Comparison of ENCODE assay signal across 21 mouse cellular contexts in genomic region chr4:134181825-134182224, GRCm38 (mm10). TPM values are rescaled to one million over a fixed set of nuclear protein-coding genes. Genes with fewer than 3 reads are reported as not detected.
DNase-seq lines count a peak whose midpoint lies in the region; ATAC-seq lines count a peak whose summit lies in the region.
"Had no signal": no experiment of that assay in that cellular context is flagged by ENCODE, and none has a peak within 500 bp of the region (broad histone marks: within the 10 kb centered on the region; RNA-seq: fewer than 3 reads in every experiment).

No protein-coding gene starts in this region.

- H3K9ac ChIP-seq in midbrain, embryonic 14.5 days (replicated peaks; ENCODE audit: low read length), result no peak overlapping the region
- H3K9ac ChIP-seq: midbrain, embryonic 12.5 days; neural tube, embryonic 12.5 days had no signal

- H3K4me3 ChIP-seq in midbrain, embryonic 14.5 days (replicated peaks; ENCODE audit: low read depth, low read length), result no peak overlapping the region
- H3K4me3 ChIP-seq: midbrain, embryonic 12.5 days; neural tube, embryonic 12.5 days had no signal

- H3K9me3 ChIP-seq in midbrain, embryonic 14.5 days (ENCODE audit: control insufficient read depth, low read length), result no peaks in the 10 kb centered on the region
- H3K9me3 ChIP-seq: G1E; midbrain, embryonic 12.5 days; neural tube, embryonic 12.5 days had no signal

- H3K36me3 ChIP-seq in midbrain, embryonic 14.5 days (ENCODE audit: control insufficient read depth, insufficient read depth, low read length), result no peaks in the 10 kb centered on the region
- H3K36me3 ChIP-seq: neural tube, embryonic 12.5 days had no signal

- DNase-seq in adrenal gland, postnatal 14 days, result peak; percentile 18
- no peak for DNase-seq in adrenal gland, postnatal 36 days
- peak; percentile 38 for DNase-seq in A20 (ENCODE audit: low read depth, low spot score)
- DNase-seq in spleen, postnatal 10 days (ENCODE audit: low spot score in 2 of 2), result peak; percentile 46 to 66
- DNase-seq in midbrain, embryonic 14.5 days, result no peak
- DNase-seq in adrenal gland, adult 18-20 months (ENCODE audit: low spot score in 2 of 2), result no peak
- no peak for DNase-seq in neural tube, embryonic 10.5 days (ENCODE audit: extremely low spot score, low spot score)
- DNase-seq: kidney, postnatal 14 days; layer of hippocampus, postnatal 36 days; lung, postnatal 10 days had no signal

- no peaks in the 10 kb centered on the region for H3K27me3 ChIP-seq in midbrain, embryonic 14.5 days (ENCODE audit: control insufficient read depth, insufficient read depth, low read length)
- H3K27me3 ChIP-seq: midbrain, embryonic 12.5 days; neural tube, embryonic 12.5 days had no signal

- H3K4me2 ChIP-seq in midbrain, embryonic 14.5 days (ENCODE audit: low read length), result no peak overlapping the region
- H3K4me2 ChIP-seq: midbrain, embryonic 12.5 days; neural tube, embryonic 12.5 days had no signal

- no peak overlapping the region for H3K27ac ChIP-seq in midbrain, embryonic 14.5 days (replicated peaks; ENCODE audit: low read depth, low read length)
- H3K27ac ChIP-seq: midbrain, embryonic 12.5 days; neural tube, embryonic 12.5 days had no signal

- H3K4me1 ChIP-seq in midbrain, embryonic 14.5 days (ENCODE audit: control insufficient read depth, insufficient read depth, low read length), result peaks cover 8% of the 10 kb centered on the region

- peak; percentile 80 for ATAC-seq in erythroid progenitor cell, adult 5-6 weeks (replicated peaks; ENCODE audit: low FRiP score, poor library complexity, severe bottlenecking)
- no peak for ATAC-seq in midbrain, embryonic 14.5 days (ENCODE audit: low FRiP score, low TSS enrichment)

RNA-seq across cellular contexts. Expression of gene Cep85, which starts 5.1 kb away (rescaled TPM):
- 20.6 and 24.6 TPM in 2 replicates for total RNA-seq in adrenal gland, postnatal 14 days (2021)
- 10 to 100 TPM; 15.6 to 20.4 TPM for total RNA-seq in adrenal gland, postnatal 36 days (2021)
- 91.4 and 93.3 TPM in 2 replicates for total RNA-seq in erythroid progenitor cell, adult 5-6 weeks (2015; ENCODE audit: low replicate concordance)
- 105 and 118 TPM in 2 replicates for total RNA-seq in erythroid progenitor cell, adult 5-6 weeks (2017; ENCODE audit: low replicate concordance)
- 12.0 and 21.3 TPM in 2 replicates for polyA plus RNA-seq in midbrain, embryonic 14.5 days (2014; fragmentation: Nextera tagmentation; extraction: Ambion mirVana)
- 10 to 100 TPM; 12.9 to 15.4 TPM for total RNA-seq in adrenal gland, adult 18-20 months (2021)

RNA-seq across cellular contexts. Expression of gene Gm7534, which starts 21.0 kb away (rescaled TPM):
- not detected in 2 replicates for total RNA-seq in adrenal gland, postnatal 14 days (2021)
- total RNA-seq in adrenal gland, postnatal 36 days (2021), result not detected
- total RNA-seq in erythroid progenitor cell, adult 5-6 weeks (2015; ENCODE audit: low replicate concordance), result not detected in 2 replicates
- total RNA-seq in erythroid progenitor cell, adult 5-6 weeks (2017; ENCODE audit: low replicate concordance), result not detected in 2 replicates
- not detected in 2 replicates for polyA plus RNA-seq in midbrain, embryonic 14.5 days (2014; fragmentation: Nextera tagmentation; extraction: Ambion mirVana)
- not detected for total RNA-seq in adrenal gland, adult 18-20 months (2021)
- total RNA-seq: gastrocnemius, postnatal 4 days; hematopoietic stem cell, adult 5-6 weeks; layer of hippocampus, postnatal 36 days had no signal
- polyA plus RNA-seq: cortical plate, adult 2 months; frontal cortex, adult 2 months; G1E; intestine, embryonic 14.5 days; limb, embryonic 11.5 days; midbrain, embryonic 12.5 days; neural tube, embryonic 12.5 days; spleen, adult 2 months had no signal

RNA-seq across cellular contexts. Expression of gene Catsper4, which starts 45.4 kb away (rescaled TPM):
- total RNA-seq in adrenal gland, postnatal 14 days (2021), result not detected in 2 replicates
- not detected for total RNA-seq in adrenal gland, postnatal 36 days (2021)
- total RNA-seq in erythroid progenitor cell, adult 5-6 weeks (2015; ENCODE audit: low replicate concordance), result not detected in 2 replicates
- not detected in 2 replicates for total RNA-seq in erythroid progenitor cell, adult 5-6 weeks (2017; ENCODE audit: low replicate concordance)
- polyA plus RNA-seq in midbrain, embryonic 14.5 days (2014; fragmentation: Nextera tagmentation; extraction: Ambion mirVana), result not detected in 2 replicates
- total RNA-seq in adrenal gland, adult 18-20 months (2021), result not detected
- total RNA-seq: G1E; gastrocnemius, postnatal 4 days; hematopoietic stem cell, adult 5-6 weeks; layer of hippocampus, postnatal 36 days had no signal
- polyA plus RNA-seq: cortical plate, adult 2 months; G1E; intestine, embryonic 14.5 days; limb, embryonic 11.5 days; midbrain, embryonic 12.5 days; neural tube, embryonic 12.5 days; spleen, adult 2 months had no signal

RNA-seq across cellular contexts. Expression of gene Sh3bgrl3, which starts 53.2 kb away (rescaled TPM):
- 79.0 and 117 TPM in 2 replicates for total RNA-seq in adrenal gland, postnatal 14 days (2021)
- total RNA-seq in adrenal gland, postnatal 36 days (2021), result 10 to 100 TPM; 66.8 to 86.5 TPM
- total RNA-seq in erythroid progenitor cell, adult 5-6 weeks (2015; ENCODE audit: low replicate concordance), result 129 and 180 TPM in 2 replicates
- 22.6 and 67.0 TPM in 2 replicates for total RNA-seq in erythroid progenitor cell, adult 5-6 weeks (2017; ENCODE audit: low replicate concordance)
- 376 and 460 TPM in 2 replicates for polyA plus RNA-seq in midbrain, embryonic 14.5 days (2014; fragmentation: Nextera tagmentation; extraction: Ambion mirVana)
- total RNA-seq in adrenal gland, adult 18-20 months (2021), result 100 to 1,000 TPM in 1 of 2 experiments, 10 to 100 TPM in 1; 73.4 to 102 TPM

RNA-seq across cellular contexts. Expression of gene Cnksr1, which starts 56.4 kb away (rescaled TPM):
- total RNA-seq in adrenal gland, postnatal 14 days (2021), result 0.15 TPM in 1 of 2 replicates, not detected in the other
- total RNA-seq in adrenal gland, postnatal 36 days (2021), result under 1 TPM; 0.23 to 0.40 TPM
- not detected in 2 replicates for total RNA-seq in erythroid progenitor cell, adult 5-6 weeks (2015; ENCODE audit: low replicate concordance)
- total RNA-seq in erythroid progenitor cell, adult 5-6 weeks (2017; ENCODE audit: low replicate concordance), result not detected in 2 replicates
- 0.20 TPM in 1 of 2 replicates, not detected in the other for polyA plus RNA-seq in midbrain, embryonic 14.5 days (2014; fragmentation: Nextera tagmentation; extraction: Ambion mirVana)
- total RNA-seq in adrenal gland, adult 18-20 months (2021), result under 1 TPM; 0.66 to 0.99 TPM
- total RNA-seq: hematopoietic stem cell, adult 5-6 weeks had no signal
- polyA plus RNA-seq: G1E had no signal

Comparison
In these comparisons a context has a peak if more than half of its experiments do, and no peak if none do; other contexts are left out.
1. DNase-seq: peak in adrenal gland, postnatal 14 days (single experiment), A20 (single experiment) and spleen, postnatal 10 days (2 of 2); none in adrenal gland, postnatal 36 days (0 of 2), midbrain, embryonic 14.5 days (single experiment), adrenal gland, adult 18-20 months (0 of 2) and neural tube, embryonic 10.5 days (single experiment).